Mouse (Mus musculus) fibroblast of lung, adult 2 months (primary cell): Measurements from ENCODE around the gene Gm42878.

Experiments used
- DNase-seq: peaks from one replicate; pipeline ENCODE4 v3.0.0-alpha.2; 2011; ENCODE audit warnings: low read depth

Gm42878 gene

DNA sequence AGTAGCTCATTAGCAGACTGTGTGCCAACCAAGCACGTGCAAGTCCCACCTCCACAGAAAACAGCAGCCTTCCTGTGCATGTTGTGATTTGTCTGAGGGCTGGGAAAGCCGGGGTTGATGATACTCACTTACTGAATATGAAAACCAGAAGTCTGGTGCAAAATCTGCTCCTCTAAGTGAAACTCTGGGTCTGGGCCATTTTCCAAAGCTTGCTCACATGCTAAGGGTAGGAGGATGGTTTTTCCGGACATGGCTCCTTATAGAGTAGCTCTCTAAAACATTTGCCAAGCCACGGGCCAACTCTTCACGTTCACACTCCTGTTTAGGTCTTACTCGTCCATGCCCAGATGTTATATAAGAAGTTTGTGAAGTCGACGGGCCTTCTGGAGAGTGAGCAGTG lies 52.0 kb downstream of the Gm42878 start:
- peak; percentile 23 for DNase-seq

DNA sequence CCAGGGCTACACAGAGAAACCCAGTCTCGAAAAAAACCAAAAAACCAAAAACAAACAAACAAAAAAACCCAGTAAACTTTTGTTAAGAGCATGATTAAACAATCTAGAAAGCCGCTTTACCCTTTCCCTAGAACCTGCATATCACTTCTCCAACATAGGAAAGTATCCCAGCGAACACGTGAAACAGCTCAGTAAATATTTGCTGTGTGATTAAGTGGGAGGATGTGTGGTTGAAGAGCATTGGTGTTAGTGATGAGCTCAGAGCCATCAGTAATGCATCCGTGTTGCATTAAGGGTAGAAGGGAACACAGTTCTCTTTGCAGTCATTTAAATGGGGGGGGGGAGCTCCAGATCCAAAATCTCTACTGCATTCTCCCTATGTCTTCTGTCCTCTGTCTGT lies 60.5 kb downstream of the Gm42878 start:
- DNase-seq, result no peak

DNA sequence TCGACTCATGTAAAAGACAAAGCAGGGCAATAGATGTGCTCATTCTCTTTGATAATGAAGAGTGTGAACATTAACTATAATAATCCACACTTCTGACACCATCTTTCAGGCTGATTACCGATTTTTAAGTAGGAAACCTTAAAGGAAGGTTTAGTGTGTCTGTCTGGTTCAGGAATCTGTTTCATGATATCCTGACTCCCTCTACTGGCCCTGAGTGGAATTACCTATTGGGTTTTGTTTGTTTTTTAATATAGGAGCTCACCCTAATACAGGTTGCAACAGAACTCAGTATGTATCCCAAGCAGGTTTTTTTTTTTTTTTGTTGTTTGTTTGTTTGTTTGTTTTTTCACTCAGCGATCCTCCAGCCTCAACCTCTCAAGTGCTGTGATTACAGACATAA lies 67.6 kb downstream of the Gm42878 start:
- peak; percentile 35 for DNase-seq

DNA sequence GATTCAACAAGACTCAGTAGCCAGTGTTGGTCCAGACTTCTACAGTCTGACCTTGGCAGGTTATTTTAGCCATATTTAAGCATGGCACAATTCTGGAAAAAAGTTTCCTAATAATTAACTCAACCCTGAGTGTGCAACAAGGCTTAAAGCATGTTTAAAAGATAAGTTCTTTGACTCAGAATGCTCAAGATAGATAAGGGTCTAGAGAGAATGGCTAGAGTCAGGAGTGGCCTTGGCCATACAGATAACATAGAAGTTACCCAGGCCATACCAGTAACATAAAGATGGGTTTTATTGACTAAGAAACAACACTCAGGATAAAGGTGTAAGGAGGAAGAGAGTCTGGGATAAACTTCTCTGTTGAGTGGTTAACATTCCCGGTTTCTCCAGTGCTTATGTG lies 69.2 kb downstream of the Gm42878 start:
- no peak for DNase-seq

DNA sequence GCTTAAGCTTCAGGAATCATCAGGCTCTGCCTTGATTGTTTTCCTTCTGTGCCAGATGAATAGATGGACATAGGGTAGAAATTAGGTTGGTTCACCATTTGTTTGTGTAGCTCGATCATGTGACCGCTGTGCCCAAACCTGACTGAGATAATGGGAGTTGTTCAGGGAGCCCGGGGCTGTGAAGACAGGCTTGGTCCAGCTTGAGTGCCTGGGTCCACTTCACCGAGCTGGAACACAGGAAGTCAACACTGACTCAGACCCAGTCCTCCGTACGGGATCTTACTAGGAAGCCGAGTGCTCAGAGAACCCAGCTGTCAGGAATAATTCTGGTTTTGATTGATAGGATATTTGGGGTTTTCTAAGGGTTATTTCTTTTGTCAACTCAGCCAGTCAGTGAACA lies 70.7 kb downstream of the Gm42878 start:
- no peak for DNase-seq

DNA sequence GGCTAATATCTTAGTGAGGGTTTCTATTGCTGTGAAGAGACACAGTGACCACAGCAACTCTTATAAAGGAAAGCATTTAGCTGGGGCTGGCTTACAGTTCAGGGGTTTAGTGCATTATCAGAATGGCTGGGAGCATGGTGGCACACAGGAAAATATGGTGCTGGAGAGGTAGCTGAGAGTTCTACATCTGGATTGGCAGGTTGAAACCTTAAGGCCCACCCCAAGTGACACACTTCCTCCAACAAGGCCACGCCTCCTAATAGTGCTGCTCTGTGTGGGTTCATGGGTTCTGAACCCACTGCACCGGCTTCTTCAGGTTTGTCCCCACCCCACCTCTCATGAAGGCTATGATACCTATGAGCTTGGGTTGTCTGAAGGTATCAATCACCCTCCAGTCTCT lies 72.9 kb downstream of the Gm42878 start:
- DNase-seq, result no peak

DNA sequence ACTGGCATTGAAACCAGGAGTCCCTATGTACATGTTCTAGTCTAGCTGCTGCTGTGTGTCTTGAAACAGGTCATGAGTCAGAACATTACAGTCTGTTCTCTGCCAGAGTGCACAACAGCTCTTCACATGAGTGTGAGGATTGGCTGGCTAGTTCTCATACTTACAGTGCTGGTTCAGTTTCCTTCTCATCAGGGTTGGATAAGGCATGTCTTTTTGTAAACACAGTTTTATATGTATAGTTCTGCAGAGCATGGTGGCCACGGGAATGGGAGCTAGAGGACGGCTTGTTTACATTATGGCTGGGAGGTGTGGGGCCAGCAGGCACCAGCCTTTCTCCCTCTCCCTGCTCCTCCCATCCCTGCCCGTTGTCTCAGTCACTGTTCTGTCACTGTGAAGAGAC lies 75.7 kb downstream of the Gm42878 start:
- no peak for DNase-seq
